Mouse (Mus musculus): ENCODE results near the gene Maml3. TPM values are rescaled to one million over a fixed set of nuclear protein-coding genes. Genes with fewer than 3 reads are reported as not detected.

Gene Maml3
- polyA plus RNA-seq, 1 experiment: 3.1 TPM

DNA sequence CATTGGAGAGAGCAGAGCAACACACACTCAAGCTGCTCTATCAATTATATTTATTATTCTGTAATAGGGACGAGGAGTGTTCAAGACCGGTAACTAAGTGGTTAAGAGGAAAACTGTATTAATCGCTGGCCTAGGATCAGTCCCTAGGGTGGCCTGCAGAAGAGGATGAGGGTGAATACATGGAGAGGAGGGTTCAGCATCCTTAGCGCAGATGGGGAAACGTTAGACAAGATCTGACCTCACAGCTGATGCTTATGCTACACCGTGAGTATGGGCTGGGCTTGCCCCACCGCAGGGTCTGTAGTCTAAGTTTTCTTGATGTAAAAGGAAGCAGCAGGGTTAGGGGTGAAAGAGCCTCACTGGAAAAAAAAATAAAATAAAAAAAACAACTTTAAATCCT lies 285.8 kb downstream of the Maml3 start:
- no peak overlapping the region for H3K4me2 ChIP-seq (ENCODE audit: low read depth)
- TF ChIP-seq SRF (IDR thresholded peaks at IDR 0.05; ENCODE audit: control insufficient read depth, insufficient read length, low read depth) (no peak), E2F4 (IDR thresholded peaks at IDR 0.05; ENCODE audit: insufficient read depth) (no peak), MYOG (IDR thresholded peaks at IDR 0.05; ENCODE audit: control insufficient read depth in 1 of 3, insufficient read depth in 1 of 3, insufficient read length in 2 of 3, low read depth in 2 of 3) (no peak), USF1 (IDR thresholded peaks at IDR 0.05; ENCODE audit: low read depth) (no peak), TCF3 (IDR thresholded peaks at IDR 0.05; ENCODE audit: insufficient read length, low read depth) (no peak)
- no peaks in the 10 kb centered on the region for H3K27me3 ChIP-seq (ENCODE audit: control insufficient read depth, insufficient read depth, insufficient read length)

DNA sequence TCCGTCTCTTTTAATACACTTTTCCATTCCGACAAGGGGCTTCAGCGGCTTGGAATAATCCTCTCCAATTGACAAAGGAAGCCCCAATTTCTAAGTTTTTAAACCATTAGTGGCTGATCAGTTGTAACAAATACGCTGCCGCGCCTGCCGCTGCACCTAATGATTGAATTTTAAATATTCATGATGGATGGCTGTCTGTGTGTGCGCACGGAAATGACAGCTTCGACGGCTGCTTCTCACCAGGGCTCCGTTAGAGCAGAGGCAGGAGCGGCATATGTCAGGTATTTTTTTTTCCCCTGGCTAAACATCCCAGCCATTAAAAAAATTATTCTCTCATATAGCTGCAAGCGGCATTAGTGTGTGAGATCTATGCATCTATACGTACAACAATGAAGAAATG lies 287.0 kb downstream of the Maml3 start:
- Histone ChIP-seq H3ac (ENCODE audit: control insufficient read depth, insufficient read length) (no peak overlapping the region), H3K36me3 (ENCODE audit: control insufficient read depth, insufficient read depth) (no peaks in the 10 kb centered on the region), H3K4me3 (no peak overlapping the region), H3K4me2 (ENCODE audit: low read depth) (no peak overlapping the region), H3K79me2 (ENCODE audit: control insufficient read depth, insufficient read depth) (no peaks in the 10 kb centered on the region), H3K27me3 (ENCODE audit: control insufficient read depth, insufficient read depth, insufficient read length) (no peaks in the 10 kb centered on the region)
- TF ChIP-seq POLR2A (IDR thresholded peaks at IDR 0.05; ENCODE audit: insufficient read length, low read depth): no peak
- TF ChIP-seq TCF12 (IDR thresholded peaks at IDR 0.05; ENCODE audit: insufficient read depth, poor library complexity, severe bottlenecking): no peak
- TF ChIP-seq MYOD1 (IDR thresholded peaks at IDR 0.05; ENCODE audit: control insufficient read depth in 1 of 3, insufficient read length in 2 of 3, low read depth in 2 of 3): no peak
- no peak for TF ChIP-seq MAX (IDR thresholded peaks at IDR 0.05; ENCODE audit: low read depth)
- no peak for TF ChIP-seq TCF3 (IDR thresholded peaks at IDR 0.05; ENCODE audit: insufficient read length, low read depth)
- TF ChIP-seq USF1 (IDR thresholded peaks at IDR 0.05; ENCODE audit: low read depth): no peak
- no peak for TF ChIP-seq E2F4 (IDR thresholded peaks at IDR 0.05; ENCODE audit: insufficient read depth)

More for the DNA sequence above, 285.8 kb downstream of the Maml3 start:
- H3K36me3 ChIP-seq (ENCODE audit: control insufficient read depth, insufficient read depth): no peaks in the 10 kb centered on the region
- H3K79me2 ChIP-seq (ENCODE audit: control insufficient read depth, insufficient read depth): no peaks in the 10 kb centered on the region
- H3K4me3 ChIP-seq: no peak overlapping the region
- no peak overlapping the region for H3ac ChIP-seq (ENCODE audit: control insufficient read depth, insufficient read length)

DNA sequence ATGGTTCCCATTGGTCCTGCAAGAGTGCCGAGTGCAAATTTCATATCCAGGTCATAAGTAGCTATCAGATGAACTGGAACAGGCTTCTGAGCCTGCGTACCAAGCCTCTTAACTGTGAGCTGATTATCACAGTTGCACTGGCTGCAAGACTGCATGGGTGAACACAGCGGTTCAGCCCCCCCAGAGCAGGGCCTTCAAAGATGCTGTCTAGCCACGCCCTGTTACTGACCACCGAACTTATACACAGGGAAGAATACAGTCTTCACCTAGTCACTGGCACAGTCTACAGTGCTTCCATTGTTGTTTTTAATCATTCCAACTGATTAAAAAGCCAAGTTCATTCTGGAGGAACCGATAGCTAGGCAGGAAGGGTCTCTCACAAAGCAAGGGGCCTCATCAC lies 287.5 kb downstream of the Maml3 start:
- Histone ChIP-seq H3ac (ENCODE audit: control insufficient read depth, insufficient read length) (no peak overlapping the region), H3K36me3 (ENCODE audit: control insufficient read depth, insufficient read depth) (no peaks in the 10 kb centered on the region), H3K4me2 (ENCODE audit: low read depth) (no peak overlapping the region), H3K27me3 (ENCODE audit: control insufficient read depth, insufficient read depth, insufficient read length) (no peaks in the 10 kb centered on the region), H3K79me2 (ENCODE audit: control insufficient read depth, insufficient read depth) (no peaks in the 10 kb centered on the region), H3K4me3 (no peak overlapping the region)
- TF ChIP-seq CEBPB (IDR thresholded peaks at IDR 0.05; ENCODE audit: insufficient read depth, poor library complexity, severe bottlenecking): no peak
- no peak for TF ChIP-seq USF1 (IDR thresholded peaks at IDR 0.05; ENCODE audit: low read depth)
- no peak for TF ChIP-seq MAX (IDR thresholded peaks at IDR 0.05; ENCODE audit: low read depth)
- no peak for TF ChIP-seq POLR2AphosphoS2 (IDR thresholded peaks at IDR 0.05; ENCODE audit: insufficient read length, low read depth)
- no peak for TF ChIP-seq TCF3 (IDR thresholded peaks at IDR 0.05; ENCODE audit: insufficient read length, low read depth)
- no peak for TF ChIP-seq MYOG (IDR thresholded peaks at IDR 0.05; ENCODE audit: control insufficient read depth in 1 of 3, insufficient read depth in 1 of 3, insufficient read length in 2 of 3, low read depth in 2 of 3)
- no peak for TF ChIP-seq SRF (IDR thresholded peaks at IDR 0.05; ENCODE audit: control insufficient read depth, insufficient read length, low read depth)
- no peak for TF ChIP-seq TCF12 (IDR thresholded peaks at IDR 0.05; ENCODE audit: insufficient read depth, poor library complexity, severe bottlenecking)
- TF ChIP-seq POLR2A (IDR thresholded peaks at IDR 0.05; ENCODE audit: insufficient read length, low read depth): no peak
- no peak for TF ChIP-seq REST (IDR thresholded peaks at IDR 0.05; ENCODE audit: insufficient read depth, insufficient read length)
- no peak for TF ChIP-seq E2F4 (IDR thresholded peaks at IDR 0.05; ENCODE audit: insufficient read depth)
- no peak for TF ChIP-seq MYOD1 (IDR thresholded peaks at IDR 0.05; ENCODE audit: control insufficient read depth in 1 of 3, insufficient read length in 2 of 3, low read depth in 2 of 3)

DNA sequence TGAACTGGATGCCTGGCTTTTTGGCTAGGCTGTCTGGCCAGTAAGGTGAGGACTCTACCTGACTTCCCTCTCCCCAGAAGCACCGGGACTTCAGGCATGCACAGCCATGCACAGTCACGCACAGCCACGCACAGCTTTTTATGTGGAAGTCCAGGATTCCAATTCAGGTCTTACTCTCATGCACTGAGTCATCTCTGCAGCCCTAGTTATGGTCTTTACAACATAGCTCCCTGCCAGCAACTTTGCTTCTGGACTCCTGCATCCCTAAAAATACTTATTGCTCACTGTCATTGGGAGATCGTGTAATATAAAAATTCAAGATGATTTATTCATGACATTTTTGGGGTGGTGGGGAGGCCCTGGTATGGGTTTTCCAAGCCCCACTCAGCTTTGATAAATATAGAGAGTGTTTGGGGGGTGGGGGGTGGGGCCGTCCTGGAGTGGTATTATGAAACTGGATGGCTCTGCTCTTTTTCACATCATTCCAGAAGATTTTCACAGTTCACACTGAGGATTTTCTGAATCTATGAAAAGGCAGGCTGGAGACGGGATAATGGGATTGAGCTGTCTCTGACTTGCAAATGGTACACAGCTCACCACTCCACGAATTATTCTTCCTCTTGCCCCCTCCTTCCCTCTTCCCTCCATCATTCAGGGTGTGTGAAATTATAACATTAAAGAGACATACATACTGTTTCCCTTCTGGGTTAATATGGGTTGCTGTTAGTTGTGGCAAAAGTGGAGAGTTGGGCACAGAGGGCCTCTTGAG lies 288.2 kb downstream of the Maml3 start:
- no peak overlapping the region for H3K4me3 ChIP-seq
- no peaks in the 10 kb centered on the region for H3K27me3 ChIP-seq (ENCODE audit: control insufficient read depth, insufficient read depth, insufficient read length)
- H3K79me2 ChIP-seq (ENCODE audit: control insufficient read depth, insufficient read depth): no peaks in the 10 kb centered on the region
- H3K4me2 ChIP-seq (ENCODE audit: low read depth): no peak overlapping the region
- H3ac ChIP-seq (ENCODE audit: control insufficient read depth, insufficient read length): no peak overlapping the region
- H3K36me3 ChIP-seq (ENCODE audit: control insufficient read depth, insufficient read depth): no peaks in the 10 kb centered on the region
- TF ChIP-seq CEBPB (IDR thresholded peaks at IDR 0.05; ENCODE audit: insufficient read depth, poor library complexity, severe bottlenecking): no peak
- TF ChIP-seq TCF12 (IDR thresholded peaks at IDR 0.05; ENCODE audit: insufficient read depth, poor library complexity, severe bottlenecking): no peak
- TF ChIP-seq MYOD1 (IDR thresholded peaks at IDR 0.05; ENCODE audit: control insufficient read depth in 1 of 3, insufficient read length in 2 of 3, low read depth in 2 of 3): no peak
- no peak for TF ChIP-seq SRF (IDR thresholded peaks at IDR 0.05; ENCODE audit: control insufficient read depth, insufficient read length, low read depth)
- no peak for TF ChIP-seq TCF3 (IDR thresholded peaks at IDR 0.05; ENCODE audit: insufficient read length, low read depth)
- TF ChIP-seq MAX (IDR thresholded peaks at IDR 0.05; ENCODE audit: low read depth): no peak

DNA sequence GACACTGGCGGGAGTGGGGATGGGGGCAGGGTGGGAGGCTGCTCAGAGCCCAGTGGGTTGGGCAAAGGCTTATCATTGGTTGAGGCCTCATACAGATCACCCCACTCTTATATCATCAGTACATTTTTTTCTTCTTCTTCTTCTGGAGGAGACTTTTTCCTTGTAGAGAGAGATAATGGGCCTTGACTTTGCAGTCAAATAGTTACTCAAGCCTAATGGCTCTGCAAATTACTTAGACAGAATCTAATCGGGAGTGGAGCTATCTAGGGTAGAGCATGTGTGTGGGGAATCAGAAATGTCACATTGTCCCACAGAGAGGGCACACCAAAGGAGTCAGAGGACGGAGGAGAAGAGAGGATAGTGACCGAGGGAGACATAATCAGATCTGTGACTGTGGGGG lies 290.8 kb downstream of the Maml3 start:
- Histone ChIP-seq H3K79me2 (ENCODE audit: control insufficient read depth, insufficient read depth) (no peaks in the 10 kb centered on the region), H3K4me3 (no peak overlapping the region), H3ac (ENCODE audit: control insufficient read depth, insufficient read length) (no peak overlapping the region), H3K27me3 (ENCODE audit: control insufficient read depth, insufficient read depth, insufficient read length) (no peaks in the 10 kb centered on the region), H3K4me2 (ENCODE audit: low read depth) (no peak overlapping the region), H3K36me3 (ENCODE audit: control insufficient read depth, insufficient read depth) (no peaks in the 10 kb centered on the region)
- no peak for TF ChIP-seq MAX (IDR thresholded peaks at IDR 0.05; ENCODE audit: low read depth)
- no peak for TF ChIP-seq SRF (IDR thresholded peaks at IDR 0.05; ENCODE audit: control insufficient read depth, insufficient read length, low read depth)
- TF ChIP-seq TCF3 (IDR thresholded peaks at IDR 0.05; ENCODE audit: insufficient read length, low read depth): no peak
- no peak for TF ChIP-seq MYOG (IDR thresholded peaks at IDR 0.05; ENCODE audit: control insufficient read depth in 1 of 3, insufficient read depth in 1 of 3, insufficient read length in 2 of 3, low read depth in 2 of 3)
- TF ChIP-seq CEBPB (IDR thresholded peaks at IDR 0.05; ENCODE audit: insufficient read depth, poor library complexity, severe bottlenecking): no peak
- no peak for TF ChIP-seq USF1 (IDR thresholded peaks at IDR 0.05; ENCODE audit: low read depth)

Data from myocyte (in vitro differentiated cells).